17 mouse cellular contexts compared by ENCODE assay signal in genomic region chr7:63985266-63985665, GRCm38 (mm10). TPM values are rescaled to one million over a fixed set of nuclear protein-coding genes. Genes with fewer than 3 reads are reported as not detected.
A peak's percentile ranks its signal among the peaks of the same experiment; 100 is the strongest.
DNase-seq lines count a peak whose midpoint lies in the region; ATAC-seq lines count a peak whose summit lies in the region.
"Had no signal": no experiment of that assay in that cellular context is flagged by ENCODE, and none has a peak within 500 bp of the region (broad histone marks: within the 10 kb centered on the region; RNA-seq: fewer than 3 reads in every experiment).

No protein-coding gene starts in this region.

- no peak for ATAC-seq in hindbrain, embryonic 13.5 days (ENCODE audit: low FRiP score)
- ATAC-seq in hindbrain, embryonic 12.5 days (ENCODE audit: low FRiP score) = no peak
- ATAC-seq in neural tube, embryonic 13.5 days (ENCODE audit: low read depth) = no peak

- H3K9me3 ChIP-seq in hindbrain, embryonic 13.5 days = no peaks in the 10 kb centered on the region
- H3K9me3 ChIP-seq in hindbrain, embryonic 12.5 days (replicated peaks) = 0 out of 2 replicates have a peak, but pooled peaks cover 2% of the 10 kb centered on the region
- no peaks in the 10 kb centered on the region for H3K9me3 ChIP-seq in neural tube, embryonic 13.5 days
- H3K9me3 ChIP-seq: embryonic facial prominence, embryonic 10.5 days; forebrain, embryonic 13.5 days; heart, embryonic 13.5 days had no signal

- no peak overlapping the region for H3K4me3 ChIP-seq in hindbrain, embryonic 13.5 days
- H3K4me3 ChIP-seq in hindbrain, embryonic 12.5 days = no peak overlapping the region
- no peak overlapping the region for H3K4me3 ChIP-seq in neural tube, embryonic 13.5 days
- H3K4me3 ChIP-seq: embryonic facial prominence, embryonic 10.5 days; forebrain, embryonic 13.5 days; heart, embryonic 13.5 days had no signal

- peaks cover 17% of the 10 kb centered on the region for H3K4me1 ChIP-seq in hindbrain, embryonic 13.5 days (replicated peaks)
- H3K4me1 ChIP-seq in hindbrain, embryonic 12.5 days = peaks cover 17% of the 10 kb centered on the region
- peaks cover 25% of the 10 kb centered on the region for H3K4me1 ChIP-seq in neural tube, embryonic 13.5 days (replicated peaks)

- no peak for DNase-seq in neural tube, embryonic 10.5 days (ENCODE audit: extremely low spot score, low spot score)
- DNase-seq in thymus, postnatal 4 days = peak; percentile 54
- DNase-seq in thymus, adult 18-20 months = no peak
- DNase-seq: adrenal gland, adult 2 months; adrenal gland, postnatal 36 days; cerebellum, adult 2 months; cerebellum, postnatal 10 days; gastrocnemius, postnatal 14 days; heart, postnatal 10 days had no signal

- no peaks in the 10 kb centered on the region for H3K27me3 ChIP-seq in hindbrain, embryonic 13.5 days
- no peaks in the 10 kb centered on the region for H3K27me3 ChIP-seq in hindbrain, embryonic 12.5 days
- no peaks in the 10 kb centered on the region for H3K27me3 ChIP-seq in neural tube, embryonic 13.5 days
- H3K27me3 ChIP-seq: forebrain, embryonic 13.5 days had no signal

- H3K4me2 ChIP-seq in hindbrain, embryonic 13.5 days = no peak overlapping the region
- H3K4me2 ChIP-seq in hindbrain, embryonic 12.5 days (replicated peaks) = no peak overlapping the region
- no peak overlapping the region for H3K4me2 ChIP-seq in neural tube, embryonic 13.5 days
- H3K4me2 ChIP-seq: forebrain, embryonic 13.5 days; heart, embryonic 13.5 days had no signal

- peak overlapping the region; percentile 40; the same call in 1 of the 2 replicates for H3K27ac ChIP-seq in hindbrain, embryonic 13.5 days
- H3K27ac ChIP-seq in hindbrain, embryonic 12.5 days = no peak overlapping the region
- peak overlapping the region; percentile 24; the same call in 1 of the 2 replicates for H3K27ac ChIP-seq in neural tube, embryonic 13.5 days (replicated peaks)
- H3K27ac ChIP-seq: embryonic facial prominence, embryonic 10.5 days; heart, embryonic 13.5 days; hindbrain, postnatal 0 days had no signal

- WGBS in hindbrain, embryonic 13.5 days = 89% methylated on average over 7 of the region's 7 CpGs
- 86% methylated on average over 7 of the region's 7 CpGs for WGBS in hindbrain, embryonic 12.5 days
- 88% methylated on average over 7 of the region's 7 CpGs for WGBS in neural tube, embryonic 13.5 days

- no peaks in the 10 kb centered on the region for H3K36me3 ChIP-seq in hindbrain, embryonic 13.5 days
- H3K36me3 ChIP-seq in hindbrain, embryonic 12.5 days = no peaks in the 10 kb centered on the region
- H3K36me3 ChIP-seq in neural tube, embryonic 13.5 days = no peaks in the 10 kb centered on the region
- H3K36me3 ChIP-seq: embryonic facial prominence, embryonic 10.5 days; heart, embryonic 13.5 days had no signal

- no peak overlapping the region for H3K9ac ChIP-seq in hindbrain, embryonic 13.5 days
- H3K9ac ChIP-seq in hindbrain, embryonic 12.5 days = no peak overlapping the region
- no peak overlapping the region for H3K9ac ChIP-seq in neural tube, embryonic 13.5 days
- H3K9ac ChIP-seq: forebrain, postnatal 0 days; heart, embryonic 13.5 days had no signal

RNA-seq across cellular contexts. Expression of gene Klf13, which starts 46.6 kb away (rescaled TPM):
- polyA plus RNA-seq in hindbrain, embryonic 13.5 days (2015; fragmentation: Nextera tagmentation; extraction: Ambion mirVana) = 25.7 and 26.9 TPM in 2 replicates
- polyA plus RNA-seq in hindbrain, embryonic 12.5 days (2016; fragmentation: Nextera tagmentation; extraction: Ambion mirVana) = 28.1 and 30.1 TPM in 2 replicates
- polyA plus RNA-seq in neural tube, embryonic 13.5 days (2015; fragmentation: Nextera tagmentation; extraction: Ambion mirVana) = 28.1 and 32.5 TPM in 2 replicates
